Mouse (Mus musculus) C2C12 (cell line): ENCODE measurements around the gene Slc9a5. TPM values are rescaled to one million over a fixed set of nuclear protein-coding genes. Genes with fewer than 3 reads are reported as not detected.

ENCODE experiments used
- H3K27me3 ChIP-seq: one replicate; pipeline ENCODE4 v1.6.1; 2011; ENCODE audit not compliant: control insufficient read depth, insufficient read depth, insufficient read length
- H3K36me3 ChIP-seq: one replicate; pipeline ENCODE4 v1.6.1; 2011; ENCODE audit not compliant: control insufficient read depth, insufficient read depth
- H3K4me3 ChIP-seq: one replicate; pipeline ENCODE4 v1.5.1; 2011; ENCODE audit warnings: mild to moderate bottlenecking, control low read depth; ENCODE audit not compliant: poor library complexity, insufficient read depth, severe bottlenecking
- H3K79me2 ChIP-seq: one replicate; pipeline ENCODE4 v1.6.1; 2011; ENCODE audit not compliant: control insufficient read depth, insufficient read depth
- H3K79me3 ChIP-seq: one replicate; pipeline ENCODE4 v1.6.1; 2011; ENCODE audit warnings: low read depth, control low read depth
- H3ac ChIP-seq: one replicate; pipeline ENCODE3; 2011; ENCODE audit warnings: low read depth; ENCODE audit not compliant: control insufficient read depth, insufficient read length
- CEBPB ChIP-seq: IDR thresholded peaks from one replicate; pipeline ENCODE4 v1.6.1; 2011; ENCODE audit warnings: low read depth, mild to moderate bottlenecking, control low read depth, moderate library complexity
- CTCF ChIP-seq: IDR thresholded peaks from one replicate; pipeline ENCODE4 v1.5.1; 2011; ENCODE audit not compliant: control insufficient read depth, insufficient read depth, insufficient read length
- FOSL1 ChIP-seq: IDR thresholded peaks from one replicate; pipeline ENCODE4 v1.8.0; 2011; ENCODE audit warnings: mild to moderate bottlenecking, low read length; ENCODE audit not compliant: poor library complexity, insufficient read depth, severe bottlenecking
- MAX ChIP-seq: IDR thresholded peaks from one replicate; pipeline ENCODE4 v1.6.1; 2011; ENCODE audit warnings: mild to moderate bottlenecking, control low read depth
- MYOD1 ChIP-seq: IDR thresholded peaks from one replicate; pipeline ENCODE4 v1.6.1; 2011; ENCODE audit warnings: low read depth; ENCODE audit not compliant: control insufficient read depth, insufficient read length
- MYOG ChIP-seq: IDR thresholded peaks from one replicate; pipeline ENCODE4 v1.6.1; 2011; ENCODE audit not compliant: control insufficient read depth, insufficient read length; ENCODE audit errors: extremely low read depth
- USF1 ChIP-seq: IDR thresholded peaks from one replicate; pipeline ENCODE4 v1.6.1; 2011; ENCODE audit warnings: low read depth, mild to moderate bottlenecking, control low read depth, moderate library complexity
- polyA plus RNA-seq: library from polyadenylated mRNA; unstranded; fragments of >200 nt; fragmentation: generic; extraction: Trizol; gene quantifications from one replicate; pipeline ENCODE4 v1.2.1, GENCODE M21; 2012; ENCODE audit warnings: missing spikeins

Gene Slc9a5
- polyA plus RNA-seq, 1 experiment = 6.6 TPM

- Histone ChIP-seq H3K79me3 (peaks cover 48% of the 10 kb centered on the region), H3ac (no peak overlapping the region), H3K27me3 (no peaks in the 10 kb centered on the region), H3K36me3 (peaks cover 82% of the 10 kb centered on the region), H3K79me2 (peaks cover 67% of the 10 kb centered on the region), H3K4me3 (no peak overlapping the region)
- no peak for TF ChIP-seq USF1
- TF ChIP-seq MAX = no peak
- no peak for TF ChIP-seq CEBPB
- no peak for TF ChIP-seq FOSL1
- no peak for TF ChIP-seq MYOG
- TF ChIP-seq MYOD1 = no peak
- TF ChIP-seq CTCF = no peak
These were observed 8.6 kb upstream of the Slc9a5 start for GRCm38 (mm10) chr8:105339886-105340635.

- Histone ChIP-seq H3K79me2 (peaks cover 81% of the 10 kb centered on the region), H3K79me3 (peaks cover 53% of the 10 kb centered on the region), H3K36me3 (peaks cover 68% of the 10 kb centered on the region), H3K4me3 (no peak overlapping the region), H3ac (no peak overlapping the region), H3K27me3 (no peaks in the 10 kb centered on the region)
- no peak for TF ChIP-seq MYOG
- TF ChIP-seq CEBPB = no peak
- no peak for TF ChIP-seq MAX
- no peak for TF ChIP-seq USF1
- no peak for TF ChIP-seq CTCF
- TF ChIP-seq FOSL1 = no peak
- TF ChIP-seq MYOD1 = no peak
These were observed 7.2 kb upstream of the Slc9a5 start for GRCm38 (mm10) chr8:105341399-105341798.

- no peak overlapping the region for H3K4me3 ChIP-seq
These were observed 5.9 kb upstream of the Slc9a5 start for GRCm38 (mm10) chr8:105342768-105343167.

GRCm38 (mm10) chr8:105343791-105344574, 4.7 kb upstream of the Slc9a5 start:
- peaks cover 65% of the 10 kb centered on the region for H3K79me3 ChIP-seq

More at GRCm38 (mm10) chr8:105342768-105343167, 5.9 kb upstream of the Slc9a5 start:
- Histone ChIP-seq H3ac (no peak overlapping the region), H3K79me3 (peaks cover 64% of the 10 kb centered on the region), H3K36me3 (peaks cover 55% of the 10 kb centered on the region), H3K27me3 (no peaks in the 10 kb centered on the region), H3K79me2 (peaks cover 94% of the 10 kb centered on the region)
- no peak for TF ChIP-seq CEBPB
- TF ChIP-seq FOSL1 = no peak
- TF ChIP-seq USF1 = no peak
- no peak for TF ChIP-seq CTCF
- no peak for TF ChIP-seq MYOD1

GRCm38 (mm10) chr8:105345061-105345975, 3.3 kb upstream of the Slc9a5 start:
- Histone ChIP-seq H3K36me3 (peaks cover 33% of the 10 kb centered on the region), H3K4me3 (peak overlapping the region; percentile 77), H3K79me2 (peaks cover 97% of the 10 kb centered on the region), H3K27me3 (no peaks in the 10 kb centered on the region), H3K79me3 (peaks cover 65% of the 10 kb centered on the region), H3ac (peak overlapping the region; percentile 35)
- peak; percentile 41 for TF ChIP-seq MAX
- no peak for TF ChIP-seq MYOG
- TF ChIP-seq FOSL1 = no peak

More at GRCm38 (mm10) chr8:105343791-105344574, 4.7 kb upstream of the Slc9a5 start:
- H3ac ChIP-seq = no peak overlapping the region
- peaks cover 43% of the 10 kb centered on the region for H3K36me3 ChIP-seq
- no peak overlapping the region for H3K4me3 ChIP-seq
- H3K79me2 ChIP-seq = peaks cover 97% of the 10 kb centered on the region
- TF ChIP-seq FOSL1 (no peak), CEBPB (no peak), MYOG (no peak), CTCF (no peak), MAX (no peak), USF1 (no peak), MYOD1 (no peak)
- H3K27me3 ChIP-seq = no peaks in the 10 kb centered on the region
